Mouse (Mus musculus) ovary, adult 10 weeks (tissue): Measurements from ENCODE around the gene Ism2. TPM values are rescaled to one million over a fixed set of nuclear protein-coding genes. Genes with fewer than 3 reads are reported as not detected.

ENCODE experiments used
- polyA plus RNA-seq: library from polyadenylated mRNA; stranded (reverse); fragments of 350-450 nt; fragmentation: Illumina TruSeq; extraction: RNeasy Lipid Tissue Mini Kit (QIAGEN cat#74804); gene quantifications from one replicate; pipeline ENCODE4 v1.2.3, GENCODE M21; 2014

Ism2 gene
- polyA plus RNA-seq: not detected

GRCm38 (mm10) chr12:87299657-87300440, at the start of gene Ism2:
TSS of gene Ism2 (minus strand) at chr12:87299705.

GRCm38 (mm10) chr12:87266108-87266826, 33.2 kb downstream of the Ism2 start, which contains the start of the genes Vipas39 and Ahsa1:
TSS of gene Vipas39 (minus strand) at chr12:87266256.
TSS of gene Ahsa1 (plus strand) at chr12:87266479.

GRCm38 (mm10) chr12:87238632-87239031, 60.9 kb downstream of the Ism2 start, which contains the start of gene Noxred1:
TSS of gene Noxred1 (minus strand) at chr12:87238732.

Other genes starting within 250 kb of the Ism2 start
- not detected for gene Ngb, start 197.2 kb downstream of the Ism2 start, polyA plus RNA-seq
- 43.6 TPM for gene Gstz1, start 152.5 kb downstream of the Ism2 start, polyA plus RNA-seq
- gene Pomt2, start 151.7 kb downstream of the Ism2 start, polyA plus RNA-seq: 14.3 TPM
- gene Samd15, start 100.0 kb downstream of the Ism2 start, polyA plus RNA-seq: 1.3 TPM
- 27.0 TPM for gene Tmed8, start 99.3 kb downstream of the Ism2 start, polyA plus RNA-seq
- 0.57 TPM for gene Noxred1, start 61.0 kb downstream of the Ism2 start, polyA plus RNA-seq
- 19.7 TPM for gene Vipas39, start 33.4 kb downstream of the Ism2 start, polyA plus RNA-seq
- gene Ahsa1, start 33.2 kb downstream of the Ism2 start, polyA plus RNA-seq: 185 TPM
- 164 TPM for gene Sptlc2, start 88.7 kb upstream of the Ism2 start, polyA plus RNA-seq
- gene Slirp, start 144.2 kb upstream of the Ism2 start, polyA plus RNA-seq: 120 TPM
- gene Alkbh1, start 144.3 kb upstream of the Ism2 start, polyA plus RNA-seq: 22.0 TPM
- 128 TPM for gene Snw1, start 172.6 kb upstream of the Ism2 start, polyA plus RNA-seq
- gene Gm5788, start 195.0 kb upstream of the Ism2 start, polyA plus RNA-seq: not detected
- gene Gm8300, start 214.6 kb upstream of the Ism2 start, polyA plus RNA-seq: not detected